In genomic region chr5:135178996-135179395, GRCm38 (mm10) we compare ENCODE assay signal across 14 mouse cellular contexts. TPM values are rescaled to one million over a fixed set of nuclear protein-coding genes. Genes with fewer than 3 reads are reported as not detected.
DNase-seq lines count a peak whose midpoint lies in the region; ATAC-seq lines count a peak whose summit lies in the region.
"Had no signal": no experiment of that assay in that cellular context is flagged by ENCODE, and none has a peak within 500 bp of the region (broad histone marks: within the 10 kb centered on the region; RNA-seq: fewer than 3 reads in every experiment).

No protein-coding gene starts in this region.

- DNase-seq in right cerebral cortex, adult 2 months (ENCODE audit: low spot score in 2 of 2) = peak; percentile 43 to 54
- no peak for DNase-seq in right cerebral cortex, postnatal 10 days (ENCODE audit: low spot score in 2 of 2)
- peak; percentile 96 to 97 for DNase-seq in cerebellum, postnatal 36 days
- DNase-seq in telencephalon, adult 2 months (ENCODE audit: low read depth, low spot score) = peak; percentile 80
- DNase-seq in ovary, adult 18-20 months (ENCODE audit: low spot score) = no peak
- no peak for DNase-seq in heart, adult 8-10 months (ENCODE audit: low spot score)
- DNase-seq: kidney, adult 18-20 months; thymus, postnatal 4 days had no signal

- no peaks in the 10 kb centered on the region for H3K4me1 ChIP-seq in heart, embryonic 13.5 days
- peaks cover 12% of the 10 kb centered on the region for H3K4me1 ChIP-seq in heart, embryonic 12.5 days (replicated peaks)
- H3K4me1 ChIP-seq: embryonic facial prominence, embryonic 12.5 days; forebrain, embryonic 12.5 days had no signal

- WGBS in heart, embryonic 13.5 days = 92% methylated on average over 4 of the region's 4 CpGs
- 88% methylated on average over 4 of the region's 4 CpGs for WGBS in heart, embryonic 12.5 days

- no peak overlapping the region for H3K9ac ChIP-seq in heart, embryonic 13.5 days
- no peak overlapping the region for H3K9ac ChIP-seq in heart, embryonic 12.5 days
- H3K9ac ChIP-seq: embryonic facial prominence, embryonic 12.5 days; forebrain, embryonic 12.5 days; liver, embryonic 14.5 days had no signal

- H3K9me3 ChIP-seq in heart, embryonic 13.5 days = no peaks in the 10 kb centered on the region
- H3K9me3 ChIP-seq in heart, embryonic 12.5 days (replicated peaks) = no peaks in the 10 kb centered on the region
- H3K9me3 ChIP-seq: embryonic facial prominence, embryonic 12.5 days; forebrain, embryonic 12.5 days had no signal

- peaks cover 84% of the 10 kb centered on the region for H3K36me3 ChIP-seq in heart, embryonic 13.5 days
- H3K36me3 ChIP-seq in heart, embryonic 12.5 days = peaks cover 77% of the 10 kb centered on the region

- H3K27me3 ChIP-seq in heart, embryonic 13.5 days (replicated peaks) = no peaks in the 10 kb centered on the region
- H3K27me3 ChIP-seq in heart, embryonic 12.5 days (replicated peaks) = no peaks in the 10 kb centered on the region
- H3K27me3 ChIP-seq: embryonic facial prominence, embryonic 12.5 days; forebrain, embryonic 12.5 days had no signal

- no peak for ATAC-seq in heart, embryonic 13.5 days (ENCODE audit: extremely low read depth, insufficient number of reproducible peaks, low FRiP score, low TSS enrichment)
- no peak for ATAC-seq in heart, embryonic 12.5 days (ENCODE audit: insufficient number of reproducible peaks, low FRiP score)

- H3K4me2 ChIP-seq in heart, embryonic 13.5 days = no peak overlapping the region
- no peak overlapping the region for H3K4me2 ChIP-seq in heart, embryonic 12.5 days
- H3K4me2 ChIP-seq: embryonic facial prominence, embryonic 12.5 days; forebrain, embryonic 12.5 days had no signal

- 0 out of 2 replicates have a peak overlapping the region, but pooled peaks have one; percentile 39 for H3K27ac ChIP-seq in heart, embryonic 13.5 days (replicated peaks)
- H3K27ac ChIP-seq in heart, embryonic 12.5 days (ENCODE audit: poor library complexity, severe bottlenecking) = no peak overlapping the region
- H3K27ac ChIP-seq: embryonic facial prominence, embryonic 12.5 days; forebrain, embryonic 12.5 days; liver, embryonic 14.5 days; macrophage had no signal

- no peak overlapping the region for H3K4me3 ChIP-seq in heart, embryonic 13.5 days
- no peak overlapping the region for H3K4me3 ChIP-seq in heart, embryonic 12.5 days
- H3K4me3 ChIP-seq: embryonic facial prominence, embryonic 12.5 days; forebrain, embryonic 12.5 days had no signal

RNA-seq across cellular contexts. Expression of gene Baz1b, which starts 8.1 kb away (rescaled TPM):
- 21.9 and 24.4 TPM in 2 replicates for polyA plus RNA-seq in heart, embryonic 13.5 days (2015; fragmentation: Nextera tagmentation; extraction: Ambion mirVana)
- polyA plus RNA-seq in heart, embryonic 12.5 days (2016; fragmentation: Nextera tagmentation; extraction: Ambion mirVana) = 37.2 and 38.4 TPM in 2 replicates
- 10 to 100 TPM; 40.4 to 48.7 (median 43.6) TPM for total RNA-seq in heart, adult 8-10 months (2022)

RNA-seq across cellular contexts. Expression of gene Bcl7b, which starts 10.9 kb away (rescaled TPM):
- 33.7 and 38.0 TPM in 2 replicates for polyA plus RNA-seq in heart, embryonic 13.5 days (2015; fragmentation: Nextera tagmentation; extraction: Ambion mirVana)
- polyA plus RNA-seq in heart, embryonic 12.5 days (2016; fragmentation: Nextera tagmentation; extraction: Ambion mirVana) = 34.2 and 38.2 TPM in 2 replicates
- 10 to 100 TPM; 39.8 to 47.6 (median 44.6) TPM for total RNA-seq in heart, adult 8-10 months (2022)

RNA-seq across cellular contexts. Expression of gene Tbl2, which starts 29.5 kb away (rescaled TPM):
- polyA plus RNA-seq in heart, embryonic 13.5 days (2015; fragmentation: Nextera tagmentation; extraction: Ambion mirVana) = 18.0 and 18.1 TPM in 2 replicates
- 26.8 and 27.2 TPM in 2 replicates for polyA plus RNA-seq in heart, embryonic 12.5 days (2016; fragmentation: Nextera tagmentation; extraction: Ambion mirVana)
- 10 to 100 TPM in 3 of 4 experiments, 1 to 10 TPM in 1; 9.6 to 14.0 (median 10.7) TPM for total RNA-seq in heart, adult 8-10 months (2022)

Comparison
In these comparisons a context has a peak if more than half of its experiments do, and no peak if none do; other contexts are left out.
1. DNase-seq: peak in right cerebral cortex, adult 2 months (2 of 2), cerebellum, postnatal 36 days (2 of 2) and telencephalon, adult 2 months (single experiment); none in right cerebral cortex, postnatal 10 days (0 of 2), ovary, adult 18-20 months (single experiment) and heart, adult 8-10 months (single experiment).